13 mouse cellular contexts compared by ENCODE assay signal in the genomic region with DNA sequence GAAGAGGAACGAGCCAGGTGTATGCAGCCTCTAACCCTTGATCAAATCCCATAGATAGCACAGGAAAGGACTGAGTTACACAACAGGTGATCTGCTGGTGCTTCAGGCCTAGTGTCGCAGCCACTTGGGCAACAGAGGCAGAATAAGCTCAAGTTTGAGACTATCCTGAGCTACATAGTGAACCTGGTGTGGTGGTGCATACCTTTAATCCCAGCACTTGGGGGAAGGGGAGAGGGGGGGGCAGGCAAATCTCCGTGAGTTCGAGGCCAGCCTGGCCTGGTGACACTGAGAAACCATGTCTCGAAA. TPM values are rescaled to one million over a fixed set of nuclear protein-coding genes. Genes with fewer than 3 reads are reported as not detected.
DNase-seq lines count a peak whose midpoint lies in the region; ATAC-seq and TF ChIP-seq lines count a peak whose summit lies in the region.
"Had no signal": no experiment of that assay in that cellular context is flagged by ENCODE, and none has a peak within 500 bp of the region (broad histone marks: within the 10 kb centered on the region; RNA-seq: fewer than 3 reads in every experiment).

No protein-coding gene starts in this region.

- no peak for DNase-seq in heart, postnatal 0 days (ENCODE audit: low spot score)
- no peak for DNase-seq in heart, adult 18-20 months
- DNase-seq in spleen, adult 2 months (ENCODE audit: low read depth in 1 of 2, low spot score in 2 of 2) = no peak
- no peak for DNase-seq in spleen, adult 12 weeks (ENCODE audit: low spot score)
- DNase-seq in embryo, embryonic 10.5 days (ENCODE audit: low spot score) = no peak
- DNase-seq in Muller cell, postnatal 12 days (ENCODE audit: inconsistent ontology term) = no peak
- DNase-seq: cerebellum, adult 18-20 months; kidney, postnatal 10 days; left cerebral cortex, postnatal 4 days; lung, postnatal 10 days; right cerebral cortex, postnatal 14 days had no signal

- WGBS in heart, postnatal 0 days = 68% methylated on average over 5 of the region's 5 CpGs
- WGBS in spleen, adult 2 months = 86% methylated on average over 5 of the region's 5 CpGs
- WGBS in intestine, embryonic 16.5 days = 81% methylated on average over 5 of the region's 5 CpGs

- H3K4me2 ChIP-seq in heart, postnatal 0 days (ENCODE audit: low read depth, low read length) = peak overlapping the region; percentile 37
- H3K4me2 ChIP-seq in intestine, embryonic 16.5 days (ENCODE audit: low read depth, low read length) = peak overlapping the region; percentile 28
- H3K4me2 ChIP-seq: midbrain, embryonic 12.5 days had no signal

- peak overlapping the region; percentile 94 for H3K27ac ChIP-seq in heart, postnatal 0 days (ENCODE audit: low read depth)
- peak overlapping the region; percentile 44; the same call in 1 of the 2 replicates for H3K27ac ChIP-seq in spleen, adult 2 months (ENCODE audit: insufficient read depth, low read length)
- peak overlapping the region; percentile 15; the same call in 1 of the 2 replicates for H3K27ac ChIP-seq in intestine, embryonic 16.5 days (ENCODE audit: low read length)
- H3K27ac ChIP-seq: midbrain, embryonic 12.5 days had no signal

- no peak overlapping the region for H3K4me3 ChIP-seq in heart, postnatal 0 days (ENCODE audit: low read depth, low read length)
- no peak overlapping the region for H3K4me3 ChIP-seq in spleen, adult 2 months (ENCODE audit: extremely low read depth, insufficient read depth, insufficient read length)
- no peak overlapping the region for H3K4me3 ChIP-seq in intestine, embryonic 16.5 days (ENCODE audit: low read length)
- H3K4me3 ChIP-seq: midbrain, embryonic 12.5 days had no signal

- H3K9ac ChIP-seq in heart, postnatal 0 days (replicated peaks; ENCODE audit: low read depth, low read length) = no peak overlapping the region
- no peak overlapping the region for H3K9ac ChIP-seq in intestine, embryonic 16.5 days (ENCODE audit: low read depth, low read length)
- H3K9ac ChIP-seq: midbrain, embryonic 12.5 days had no signal

- no peak for TF ChIP-seq EP300 in heart, postnatal 0 days (IDR thresholded peaks at IDR 0.05; ENCODE audit: low read depth)

- no peak for TF ChIP-seq CTCF in heart, postnatal 0 days (IDR thresholded peaks at IDR 0.05; ENCODE audit: low read depth)
- TF ChIP-seq CTCF in spleen, adult 2 months (IDR thresholded peaks at IDR 0.05; ENCODE audit: extremely low read depth, insufficient read depth, insufficient read length, insufficient replicate concordance) = no peak

- ATAC-seq in heart, postnatal 0 days (ENCODE audit: insufficient read depth, low read depth) = no peak
- peak; percentile 60 for ATAC-seq in intestine, embryonic 16.5 days

- no peaks in the 10 kb centered on the region for H3K27me3 ChIP-seq in heart, postnatal 0 days (ENCODE audit: control insufficient read depth, insufficient read depth, low read length)
- no peaks in the 10 kb centered on the region for H3K27me3 ChIP-seq in spleen, adult 2 months (ENCODE audit: control insufficient read depth, insufficient read depth, low read length)
- H3K27me3 ChIP-seq in intestine, embryonic 16.5 days (replicated peaks; ENCODE audit: control insufficient read depth, insufficient read depth, low read length) = no peaks in the 10 kb centered on the region
- H3K27me3 ChIP-seq: midbrain, embryonic 12.5 days had no signal

- TF ChIP-seq POLR2A in spleen, adult 2 months (IDR thresholded peaks at IDR 0.05; ENCODE audit: low read depth, low read length) = no peak

- H3K36me3 ChIP-seq in heart, postnatal 0 days (replicated peaks; ENCODE audit: control insufficient read depth, insufficient read depth, low read length) = no peaks in the 10 kb centered on the region
- no peaks in the 10 kb centered on the region for H3K36me3 ChIP-seq in spleen, adult 2 months (ENCODE audit: control insufficient read depth, insufficient read depth, low read length)
- no peaks in the 10 kb centered on the region for H3K36me3 ChIP-seq in intestine, embryonic 16.5 days (ENCODE audit: control insufficient read depth, insufficient read depth, low read length)
- H3K36me3 ChIP-seq: midbrain, embryonic 12.5 days had no signal

- H3K4me1 ChIP-seq in heart, postnatal 0 days (ENCODE audit: control insufficient read depth, insufficient read depth) = peaks cover 30% of the 10 kb centered on the region
- peaks cover 3% of the 10 kb centered on the region; the same call in 1 of the 2 replicates for H3K4me1 ChIP-seq in spleen, adult 2 months (ENCODE audit: control insufficient read depth, insufficient read depth, insufficient read length)
- H3K4me1 ChIP-seq in intestine, embryonic 16.5 days (ENCODE audit: control insufficient read depth, insufficient read depth, low read length) = peaks cover 7% of the 10 kb centered on the region; the same call in 1 of the 2 replicates

- H3K9me3 ChIP-seq in heart, postnatal 0 days (replicated peaks; ENCODE audit: control insufficient read depth, low read length) = no peaks in the 10 kb centered on the region
- H3K9me3 ChIP-seq in intestine, embryonic 16.5 days (ENCODE audit: control insufficient read depth, low read length) = no peaks in the 10 kb centered on the region
- H3K9me3 ChIP-seq: midbrain, embryonic 12.5 days had no signal

RNA-seq across cellular contexts. Expression of a gene that starts 22.4 kb away (rescaled TPM):
- total RNA-seq in heart, postnatal 0 days (2014; rRNA removed; ENCODE audit: low replicate concordance) = 66.5 and 74.1 TPM in 2 replicates
- polyA plus RNA-seq in heart, postnatal 0 days (2015; fragmentation: Nextera tagmentation; extraction: Ambion mirVana) = 16.1 and 19.5 TPM in 2 replicates
- total RNA-seq in heart, adult 18-20 months (2021) = 10 to 100 TPM; 83.5 to 86.2 TPM
- polyA plus RNA-seq in spleen, adult 2 months (2012; rRNA removed) = 35.1 and 46.5 TPM in 2 replicates
- polyA plus RNA-seq in intestine, embryonic 16.5 days (2015; fragmentation: Nextera tagmentation; extraction: Ambion mirVana) = 14.4 and 16.2 TPM in 2 replicates

RNA-seq across cellular contexts. Expression of a gene that starts 33.2 kb away (rescaled TPM):
- 30.7 and 56.3 TPM in 2 replicates for total RNA-seq in heart, postnatal 0 days (2014; rRNA removed; ENCODE audit: low replicate concordance)
- 23.4 and 24.0 TPM in 2 replicates for polyA plus RNA-seq in heart, postnatal 0 days (2015; fragmentation: Nextera tagmentation; extraction: Ambion mirVana)
- total RNA-seq in heart, adult 18-20 months (2021) = 10 to 100 TPM; 27.3 to 38.3 TPM
- 2.6 and 4.6 TPM in 2 replicates for polyA plus RNA-seq in spleen, adult 2 months (2012; rRNA removed)
- polyA plus RNA-seq in intestine, embryonic 16.5 days (2015; fragmentation: Nextera tagmentation; extraction: Ambion mirVana) = 4.0 and 5.0 TPM in 2 replicates

RNA-seq across cellular contexts. Expression of a gene that starts 43.8 kb away (rescaled TPM):
- total RNA-seq in heart, postnatal 0 days (2014; rRNA removed; ENCODE audit: low replicate concordance) = 28.7 and 34.9 TPM in 2 replicates
- polyA plus RNA-seq in heart, postnatal 0 days (2015; fragmentation: Nextera tagmentation; extraction: Ambion mirVana) = 14.6 and 18.0 TPM in 2 replicates
- 10 to 100 TPM; 15.0 to 23.0 TPM for total RNA-seq in heart, adult 18-20 months (2021)
- polyA plus RNA-seq in spleen, adult 2 months (2012; rRNA removed) = 33.1 and 48.3 TPM in 2 replicates
- polyA plus RNA-seq in intestine, embryonic 16.5 days (2015; fragmentation: Nextera tagmentation; extraction: Ambion mirVana) = 2.1 and 2.2 TPM in 2 replicates

Comparison
In these comparisons a context has a peak if more than half of its experiments do, and no peak if none do; other contexts are left out.
1. H3K27ac ChIP-seq: peak in every context shown above with its lines; median percentile 94 in heart, postnatal 0 days; 44 in spleen, adult 2 months; 15 in intestine, embryonic 16.5 days.